Comparison of ENCODE assay signal across 17 mouse cellular contexts in the genomic region with DNA sequence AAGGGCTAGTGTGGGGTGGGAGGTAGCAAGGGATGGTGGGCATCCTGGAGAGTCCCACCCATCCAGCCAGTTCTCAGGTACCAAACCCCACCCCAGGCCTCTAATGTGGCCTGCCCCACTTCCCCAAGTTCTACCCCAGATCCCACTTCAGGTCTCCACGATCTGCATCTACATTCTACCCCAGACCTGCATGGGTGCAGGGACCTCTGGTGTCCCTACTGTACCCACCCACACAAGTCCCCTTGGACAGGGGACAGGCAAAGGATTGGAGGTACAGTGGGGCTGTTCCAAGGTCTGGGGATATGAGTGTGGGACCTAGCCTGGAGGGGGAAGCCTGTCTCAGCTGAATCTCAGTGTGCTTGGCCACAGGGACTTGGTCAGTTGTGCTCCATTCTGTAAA.
"Had no signal": no experiment of that assay in that cellular context is flagged by ENCODE, and none has a peak within 500 bp of the region (broad histone marks: within the 10 kb centered on the region; RNA-seq: fewer than 3 reads in every experiment).

No protein-coding gene starts in this region.

- H3K4me1 ChIP-seq: midbrain, embryonic 13.5 days; neural tube, embryonic 13.5 days had no signal

- H3K9me3 ChIP-seq: midbrain, embryonic 13.5 days; neural tube, embryonic 13.5 days; neural tube, embryonic 15.5 days had no signal

- H3K4me3 ChIP-seq: midbrain, embryonic 13.5 days; myocyte; neural tube, embryonic 13.5 days; neural tube, embryonic 15.5 days had no signal

- ATAC-seq: midbrain, embryonic 13.5 days; midbrain, embryonic 16.5 days had no signal

- H3K4me2 ChIP-seq: lung, embryonic 14.5 days; midbrain, embryonic 11.5 days; midbrain, embryonic 13.5 days; neural tube, embryonic 13.5 days; neural tube, embryonic 15.5 days had no signal

- H3K27ac ChIP-seq: midbrain, embryonic 13.5 days; neural tube, embryonic 13.5 days; neural tube, embryonic 15.5 days had no signal

- H3K9ac ChIP-seq: lung, embryonic 14.5 days; midbrain, embryonic 13.5 days; neural tube, embryonic 13.5 days; neural tube, embryonic 15.5 days had no signal

- H3K36me3 ChIP-seq: midbrain, embryonic 13.5 days; neural tube, embryonic 13.5 days; neural tube, embryonic 15.5 days had no signal

- H3K27me3 ChIP-seq: midbrain, embryonic 13.5 days; neural tube, embryonic 13.5 days; neural tube, embryonic 15.5 days had no signal

- DNase-seq: lung, adult 18-20 months; lung, embryonic 14.5 days; lung, postnatal 4 days; retina, postnatal 1 day; right cerebral cortex, adult 18-20 months; right cerebral cortex, postnatal 25 days; right cerebral cortex, postnatal 4 days; spleen, adult 18-20 months; thymus, adult 18-20 months; thymus, postnatal 14 days; thymus, postnatal 36 days had no signal
